Mouse (Mus musculus) cerebellum, adult 2 months (tissue): ENCODE data around the gene Osr1. TPM values are rescaled to one million over a fixed set of nuclear protein-coding genes. Genes with fewer than 3 reads are reported as not detected.

Experiments
- DNase-seq, 2 experiments: peaks; one replicate each; pipeline ENCODE4 v3.0.0; 2021
- H3K27ac ChIP-seq: fragments of 200-500 bp; 2 replicates; pipeline ENCODE4 v1.5.1; 2012; ENCODE audit warnings: low read length, control low read depth, inconsistent platforms; ENCODE audit not compliant: insufficient read depth
- H3K27me3 ChIP-seq: fragments of 200-500 bp; 2 replicates; pipeline ENCODE4 v1.6.1; 2012; ENCODE audit warnings: inconsistent platforms, mild to moderate bottlenecking, low read length, moderate library complexity; ENCODE audit not compliant: control insufficient read depth, insufficient read depth
- H3K4me1 ChIP-seq: fragments of 200-500 bp; 2 replicates; pipeline ENCODE4 v1.6.1; 2011; ENCODE audit warnings: low read length; ENCODE audit not compliant: control insufficient read depth, insufficient read depth
- H3K4me3 ChIP-seq: fragments of 200-500 bp; replicated peaks from 2 replicates; pipeline ENCODE3; 2011; ENCODE audit warnings: mild to moderate bottlenecking, low read depth, low read length, control low read depth; ENCODE audit not compliant: insufficient read depth
- CTCF ChIP-seq: fragments of 200-500 bp; IDR thresholded peaks from 2 replicates; pipeline ENCODE4 v1.5.1; 2011; ENCODE audit warnings: low read depth, mild to moderate bottlenecking, control low read depth, low read length, moderate library complexity, borderline replicate concordance; ENCODE audit not compliant: insufficient read depth
- POLR2A ChIP-seq: fragments of 200-500 bp; IDR thresholded peaks from 2 replicates; pipeline ENCODE4 v1.6.1; 2011; ENCODE audit warnings: low read length, control low read depth, borderline replicate concordance; ENCODE audit not compliant: insufficient read depth
- WGBS: fragments of 180-500 bp; shearing (Covaris S2); methylation state at CpG from one replicate; pipeline ENCODE4 v1.1.7; 2018; 5-methylcytosine and 5-hydroxymethylcytosine counted together
- polyA plus RNA-seq: library from polyadenylated mRNA; depleted of rRNA; stranded (reverse); fragments of >200 nt; gene quantifications from 2 replicates; pipeline ENCODE4 v1.2.3, GENCODE M21; 2012

Osr1 gene
- polyA plus RNA-seq, 1 experiment, result 0.97 TPM

- 19% methylated on average over 21 of the region's 21 CpGs for WGBS
- H3K27ac ChIP-seq, result no peak overlapping the region
- no peak overlapping the region for H3K4me3 ChIP-seq
- no peak for DNase-seq
- H3K4me1 ChIP-seq, result no peaks in the 10 kb centered on the region
- H3K27me3 ChIP-seq, result peaks cover 15% of the 10 kb centered on the region; the same call in 1 of the 2 replicates
- TF ChIP-seq POLR2A, result no peak
- no peak for TF ChIP-seq CTCF
These were observed 5.5 kb downstream of the Osr1 start for GRCm38 (mm10) chr12:9575158-9576042.

- 9% methylated on average over 18 of the region's 18 CpGs for WGBS
- no peak overlapping the region for H3K27ac ChIP-seq
- no peaks in the 10 kb centered on the region for H3K4me1 ChIP-seq
- no peak overlapping the region for H3K4me3 ChIP-seq
- DNase-seq, result no peak
- no peak for TF ChIP-seq CTCF
- no peak for TF ChIP-seq POLR2A
- H3K27me3 ChIP-seq, result peaks cover 13% of the 10 kb centered on the region; the same call in 1 of the 2 replicates
These were observed 6.2 kb downstream of the Osr1 start for GRCm38 (mm10) chr12:9576043-9576538.

- DNase-seq, result no peak
- H3K27me3 ChIP-seq, result peaks cover 8% of the 10 kb centered on the region; the same call in 1 of the 2 replicates
- no peak for TF ChIP-seq CTCF
- no peak for TF ChIP-seq POLR2A
- 33% methylated on average over 2 of the region's 2 CpGs for WGBS
- H3K27ac ChIP-seq, result no peak overlapping the region
- H3K4me3 ChIP-seq, result no peak overlapping the region
- H3K4me1 ChIP-seq, result no peaks in the 10 kb centered on the region
These were observed 7.7 kb downstream of the Osr1 start for GRCm38 (mm10) chr12:9577610-9578009.

GRCm38 (mm10) chr12:9578591-9578990 is 8.7 kb downstream of the Osr1 start:
- H3K4me3 ChIP-seq, result no peak overlapping the region
- WGBS, result 40% methylated on average over 4 of the region's 4 CpGs
- DNase-seq, result no peak
- peaks cover 7% of the 10 kb centered on the region; the same call in 1 of the 2 replicates for H3K27me3 ChIP-seq
- H3K27ac ChIP-seq, result no peak overlapping the region
- H3K4me1 ChIP-seq, result no peaks in the 10 kb centered on the region
- TF ChIP-seq CTCF (no peak), POLR2A (no peak)

GRCm38 (mm10) chr12:9579301-9580030 is 9.6 kb downstream of the Osr1 start:
- TF ChIP-seq POLR2A, result no peak
- TF ChIP-seq CTCF, result no peak
- Histone ChIP-seq H3K4me1 (no peaks in the 10 kb centered on the region), H3K27me3 (peaks cover 7% of the 10 kb centered on the region; the same call in 1 of the 2 replicates), H3K4me3 (no peak overlapping the region), H3K27ac (no peak overlapping the region)
- DNase-seq, result no peak
- WGBS, result 3% methylated on average over 31 of the region's 31 CpGs

GRCm38 (mm10) chr12:9580041-9580905 is 10.4 kb downstream of the Osr1 start:
- peaks cover 5% of the 10 kb centered on the region; the same call in 1 of the 2 replicates for H3K27me3 ChIP-seq
- no peak overlapping the region for H3K27ac ChIP-seq
- 4% methylated on average over 33 of the region's 33 CpGs for WGBS
- H3K4me1 ChIP-seq, result no peaks in the 10 kb centered on the region
- H3K4me3 ChIP-seq, result no peak overlapping the region
- TF ChIP-seq CTCF (no peak), POLR2A (no peak)
- DNase-seq, result no peak

- Histone ChIP-seq H3K4me1 (no peaks in the 10 kb centered on the region), H3K4me3 (no peak overlapping the region), H3K27me3 (peaks cover 3% of the 10 kb centered on the region; the same call in 1 of the 2 replicates), H3K27ac (no peak overlapping the region)
- TF ChIP-seq POLR2A, result no peak
- TF ChIP-seq CTCF, result no peak
- WGBS, result 3% methylated on average over 30 of the region's 30 CpGs
- DNase-seq, result no peak
These were observed 11.1 kb downstream of the Osr1 start for GRCm38 (mm10) chr12:9581011-9581410.
